Mouse (Mus musculus) bone marrow, adult 2 months (tissue): ENCODE data around the gene Naa20. TPM values are rescaled to one million over a fixed set of nuclear protein-coding genes. Genes with fewer than 3 reads are reported as not detected.
"Not testable (repeated sequence)": the region's sequence is repeated elsewhere in the genome, so short reads cannot be mapped to it uniquely, and the experiment has no call there.

Source experiments
- H3K27ac ChIP-seq: fragments of 200-500 bp; 2 replicates; pipeline ENCODE4 v1.5.1; 2012; ENCODE audit warnings: low read depth, mild to moderate bottlenecking, control low read depth, inconsistent platforms, low read length; ENCODE audit not compliant: control insufficient read depth, poor library complexity, insufficient read depth
- H3K4me1 ChIP-seq: fragments of 200-500 bp; 2 replicates; pipeline ENCODE4 v1.6.1; 2011; ENCODE audit warnings: low read length; ENCODE audit not compliant: control insufficient read depth, insufficient read depth
- H3K4me3 ChIP-seq: fragments of 200-500 bp; replicated peaks from 2 replicates; pipeline ENCODE3; 2011; ENCODE audit warnings: mild to moderate bottlenecking, low read depth, low read length, control low read depth; ENCODE audit not compliant: control insufficient read depth
- CTCF ChIP-seq: fragments of 200-500 bp; IDR thresholded peaks from 2 replicates; pipeline ENCODE4 v1.5.1; 2011; ENCODE audit warnings: low read length, control low read depth; ENCODE audit not compliant: control insufficient read depth, insufficient read depth
- POLR2A ChIP-seq: fragments of 200-500 bp; IDR thresholded peaks from 2 replicates; pipeline ENCODE4 v1.6.1; 2011; ENCODE audit warnings: low read depth, mild to moderate bottlenecking, control low read depth, low read length, borderline replicate concordance; ENCODE audit not compliant: control insufficient read depth
- WGBS: fragments of 180-500 bp; shearing (Covaris S2); methylation state at CpG from one replicate; pipeline ENCODE4 v1.1.7; 2018; 5-methylcytosine and 5-hydroxymethylcytosine counted together
- polyA plus RNA-seq: library from polyadenylated mRNA; stranded (reverse); fragments of >200 nt; gene quantifications from 2 replicates; pipeline ENCODE4 v1.2.4, GENCODE M21; 2011; ENCODE audit warnings: low replicate concordance; ENCODE audit not compliant: missing spikeins, insufficient read depth, insufficient read length

The Naa20 gene
- polyA plus RNA-seq, 1 experiment: 37.3 TPM

DNA sequence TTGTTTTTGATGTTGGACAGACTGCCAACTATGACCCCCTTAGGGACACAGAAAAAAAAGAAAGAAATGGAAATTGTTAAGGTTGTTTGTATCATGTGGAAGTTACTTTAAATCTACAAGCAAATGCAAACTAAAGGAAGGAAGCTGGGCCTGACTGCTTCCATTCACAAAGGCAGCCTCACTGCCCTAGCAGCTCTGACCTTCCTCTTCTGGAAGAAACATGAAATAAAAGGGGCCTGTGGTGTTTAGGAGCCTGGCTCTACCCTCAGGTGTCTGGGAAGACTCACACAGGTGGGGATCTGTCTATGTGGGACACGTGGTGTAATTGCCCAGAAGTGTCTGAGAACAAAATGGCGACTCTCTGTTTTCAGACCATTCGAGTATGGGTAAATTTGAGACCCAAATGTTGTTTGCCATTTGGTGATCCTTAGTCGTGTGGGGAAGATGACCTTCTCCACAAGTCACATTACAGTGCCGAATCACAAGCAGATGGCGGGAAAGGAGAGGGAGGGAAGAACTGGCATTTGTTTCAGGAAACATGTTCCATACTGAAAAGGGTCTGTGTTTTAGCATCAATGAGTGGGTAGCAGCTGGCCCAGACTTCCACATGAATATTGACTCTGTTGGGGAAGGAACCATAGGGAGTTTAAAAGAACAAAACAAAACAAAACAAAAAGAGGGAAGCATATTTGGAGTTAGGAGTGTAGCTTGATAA is 13.0 kb upstream of the Naa20 start:
- peak overlapping the region; percentile 77; the same call in 1 of the 2 replicates for H3K27ac ChIP-seq
- H3K4me3 ChIP-seq: no peak overlapping the region
- WGBS: 55% methylated on average over 6 of the region's 6 CpGs
- H3K4me1 ChIP-seq: peaks cover 5% of the 10 kb centered on the region; the same call in 1 of the 2 replicates
- TF ChIP-seq POLR2A (no peak), CTCF (no peak)

DNA sequence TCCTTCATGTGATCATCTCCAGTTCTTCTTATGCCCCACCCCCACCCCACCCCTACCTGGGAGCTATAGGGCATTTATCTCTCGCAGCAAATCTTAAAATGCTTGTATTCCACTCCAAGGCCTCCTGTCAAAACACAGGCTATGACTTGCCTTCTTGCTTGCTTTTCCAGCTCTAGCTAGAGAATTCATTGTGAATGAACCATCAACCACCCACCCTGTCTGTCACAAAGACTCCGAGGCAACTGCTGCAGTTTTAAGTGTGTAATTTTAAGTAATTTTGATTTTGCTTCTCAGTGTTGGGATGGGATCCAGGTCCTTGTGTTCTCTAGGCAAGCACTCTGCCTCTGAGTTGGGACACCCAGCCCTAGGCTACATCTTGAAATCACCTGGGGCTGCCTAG is 11.3 kb upstream of the Naa20 start:
- Histone ChIP-seq H3K4me3 (no peak overlapping the region), H3K27ac (no peak overlapping the region), H3K4me1 (peaks cover 5% of the 10 kb centered on the region; the same call in 1 of the 2 replicates)
- WGBS: 77% methylated on average over 2 of the region's 2 CpGs
- TF ChIP-seq CTCF: no peak
- TF ChIP-seq POLR2A: no peak

DNA sequence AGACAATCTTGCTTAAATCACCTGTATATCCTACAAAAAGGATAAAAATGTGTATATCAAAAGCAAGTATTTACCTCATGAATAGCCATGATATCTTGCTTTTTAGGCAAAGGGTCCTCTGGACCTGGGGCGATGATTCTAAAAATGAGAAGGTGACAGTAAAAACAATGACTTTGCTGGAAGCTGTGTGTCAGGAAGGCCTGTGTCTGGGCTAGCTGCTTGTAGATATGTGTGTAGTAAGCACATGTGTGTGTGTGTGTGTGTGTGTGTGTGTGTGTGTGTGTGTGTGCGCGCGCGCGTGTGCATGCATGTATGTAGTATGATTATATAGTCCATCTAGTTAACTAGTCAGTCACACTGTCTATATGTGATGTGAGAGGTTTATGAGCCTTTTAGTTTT is 8.1 kb upstream of the Naa20 start:
- H3K4me3 ChIP-seq: no peak overlapping the region
- 96% methylated on average over 6 of the region's 6 CpGs for WGBS
- no peak for TF ChIP-seq CTCF
- TF ChIP-seq POLR2A: no peak
- H3K27ac ChIP-seq: no peak overlapping the region
- peaks cover 1% of the 10 kb centered on the region; the same call in 1 of the 2 replicates for H3K4me1 ChIP-seq

- 82% methylated on average over 9 of the region's 9 CpGs for WGBS
- no peaks in the 10 kb centered on the region for H3K4me1 ChIP-seq
- no peak overlapping the region for H3K4me3 ChIP-seq
- no peak overlapping the region for H3K27ac ChIP-seq
- no peak for TF ChIP-seq POLR2A
- TF ChIP-seq CTCF: no peak
These were observed 3.8 kb upstream of the Naa20 start for GRCm38 (mm10) chr2:145898106-145898505.

- WGBS: 75% methylated on average over 8 of the region's 8 CpGs
- not testable (repeated sequence) for H3K4me3 ChIP-seq, H3K4me1 ChIP-seq, H3K27ac ChIP-seq
These were observed 1.6 kb upstream of the Naa20 start for GRCm38 (mm10) chr2:145900318-145900717.

- under 1% methylated on average over 68 of the region's 68 CpGs for WGBS
- Histone ChIP-seq H3K27ac (peak overlapping the region; percentile 79), H3K4me1 (no peaks in the 10 kb centered on the region)
These were observed 1.4 kb downstream of the Naa20 start for GRCm38 (mm10) chr2:145903061-145903901.

GRCm38 (mm10) chr2:145903983-145904616 is 2.2 kb downstream of the Naa20 start:
- TF ChIP-seq POLR2A (no peak), CTCF (no peak)
- H3K4me1 ChIP-seq: no peaks in the 10 kb centered on the region
- H3K4me3 ChIP-seq: no peak overlapping the region
- WGBS: 30% methylated on average over 12 of the region's 12 CpGs
- H3K27ac ChIP-seq: no peak overlapping the region

More at GRCm38 (mm10) chr2:145903061-145903901, 1.4 kb downstream of the Naa20 start:
- peak overlapping the region; percentile 91 for H3K4me3 ChIP-seq
- TF ChIP-seq CTCF (peak; percentile 49; the same call in 1 of the 2 replicates), POLR2A (peak; percentile 46; the same call in 1 of the 2 replicates)

- TF ChIP-seq POLR2A (no peak), CTCF (no peak)
- H3K4me3 ChIP-seq: no peak overlapping the region
- H3K4me1 ChIP-seq: no peaks in the 10 kb centered on the region
- 73% methylated on average over 6 of the region's 6 CpGs for WGBS
- H3K27ac ChIP-seq: no peak overlapping the region
These were observed 3.3 kb downstream of the Naa20 start for GRCm38 (mm10) chr2:145905156-145905555.

DNA sequence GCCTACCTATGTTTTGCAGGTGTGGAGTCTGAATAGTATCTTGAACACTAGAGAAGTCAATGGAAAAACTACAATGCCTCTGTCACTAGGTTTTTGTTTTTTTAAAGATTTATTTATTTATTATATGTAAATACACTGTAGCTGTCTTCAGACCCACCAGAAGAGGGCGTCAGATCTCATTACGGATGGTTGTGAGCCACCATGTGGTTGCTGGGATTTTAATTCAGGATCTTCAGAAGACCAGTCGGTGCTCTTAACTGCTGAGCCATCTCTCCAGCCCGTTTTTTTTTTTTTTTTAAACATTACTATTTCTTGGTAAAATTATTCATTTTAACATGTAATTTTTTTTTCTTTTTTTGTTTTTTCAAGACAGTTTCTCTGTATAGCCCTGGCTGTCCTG is 4.0 kb downstream of the Naa20 start:
- H3K4me1 ChIP-seq, H3K27ac ChIP-seq, H3K4me3 ChIP-seq: not testable (repeated sequence)
- WGBS: 37% methylated on average over 4 of the region's 4 CpGs
